Mouse (Mus musculus): ENCODE measurements at regions not wholly inside any gene's neighbourhood (a gene's known extent, or its start where the extent isn't known, plus 50 kb on each side); places are given as distances from the start of the nearest gene placed in this dataset.

- H3K9ac ChIP-seq (ENCODE audit: insufficient read depth, low read depth, low read length, poor library complexity, severe bottlenecking), result no peak overlapping the region
- in situ Hi-C loops (cut with MboI; ENCODE audit: low sequenced_read_pairs in 2 of 2, unreplicated experiment in 2 of 2), result no loop called here
- H3K4me3 ChIP-seq (ENCODE audit: insufficient read depth in 1 of 2, low read depth in 1 of 2, low read length in 2 of 2, poor library complexity in 1 of 2, severe bottlenecking in 1 of 2), result no peak overlapping the region
- no peak for DNase-seq (ENCODE audit: low read depth, low spot score)
- TF ChIP-seq ZC3H11A (IDR thresholded peaks at IDR 0.05; ENCODE audit: borderline replicate concordance, low read depth, low read length) (no peak), HCFC1 (IDR thresholded peaks at IDR 0.05; ENCODE audit: borderline replicate concordance, insufficient read depth, low read length) (no peak), MAFK (IDR thresholded peaks at IDR 0.05; ENCODE audit: insufficient read depth, low read depth, low read length) (no peak), ZNF384 (IDR thresholded peaks at IDR 0.05; ENCODE audit: low read depth, low read length) (no peak), CHD2 (IDR thresholded peaks at IDR 0.05; ENCODE audit: low read depth, low read length) (no peak)
- H3K9me3 ChIP-seq (ENCODE audit: control insufficient read depth, insufficient read depth, low read depth, low read length), result no peaks in the 10 kb centered on the region
- no peak overlapping the region for H3K27ac ChIP-seq (ENCODE audit: insufficient read depth, low read depth, low read length, poor library complexity, severe bottlenecking)
- no peaks in the 10 kb centered on the region for H3K36me3 ChIP-seq (ENCODE audit: control insufficient read depth, insufficient read depth, low read length, poor library complexity, severe bottlenecking)
- H3K4me1 ChIP-seq (ENCODE audit: control insufficient read depth in 2 of 2, insufficient read depth in 2 of 2, low read length in 2 of 2, poor library complexity in 1 of 2), result no peaks in the 10 kb centered on the region
Observed at GRCm38 (mm10) chr10:12175141-12175540, 694.0 kb downstream of the Utrn start.

GRCm38 (mm10) chr10:12177482-12177881, 691.7 kb downstream of the Utrn start:
- H3K27ac ChIP-seq (ENCODE audit: insufficient read depth, low read depth, low read length, poor library complexity, severe bottlenecking), result no peak overlapping the region
- no peak for TF ChIP-seq CHD2 (IDR thresholded peaks at IDR 0.05; ENCODE audit: low read depth, low read length)
- TF ChIP-seq HCFC1 (IDR thresholded peaks at IDR 0.05; ENCODE audit: borderline replicate concordance, insufficient read depth, low read length), result no peak
- TF ChIP-seq ZC3H11A (IDR thresholded peaks at IDR 0.05; ENCODE audit: borderline replicate concordance, low read depth, low read length), result no peak
- TF ChIP-seq ZNF384 (IDR thresholded peaks at IDR 0.05; ENCODE audit: low read depth, low read length), result no peak
- H3K9ac ChIP-seq (ENCODE audit: insufficient read depth, low read depth, low read length, poor library complexity, severe bottlenecking), result no peak overlapping the region
- H3K4me3 ChIP-seq (ENCODE audit: insufficient read depth in 1 of 2, low read depth in 1 of 2, low read length in 2 of 2, poor library complexity in 1 of 2, severe bottlenecking in 1 of 2), result no peak overlapping the region
- no peaks in the 10 kb centered on the region for H3K4me1 ChIP-seq (ENCODE audit: control insufficient read depth in 2 of 2, insufficient read depth in 2 of 2, low read length in 2 of 2, poor library complexity in 1 of 2)
- DNase-seq (ENCODE audit: low read depth, low spot score), result no peak
- in situ Hi-C loops (cut with MboI; ENCODE audit: low sequenced_read_pairs in 2 of 2, unreplicated experiment in 2 of 2), result no loop called here
- H3K9me3 ChIP-seq (ENCODE audit: control insufficient read depth, insufficient read depth, low read depth, low read length), result no peaks in the 10 kb centered on the region
- no peaks in the 10 kb centered on the region for H3K36me3 ChIP-seq (ENCODE audit: control insufficient read depth, insufficient read depth, low read length, poor library complexity, severe bottlenecking)

GRCm38 (mm10) chr10:12180965-12181364, 688.2 kb downstream of the Utrn start:
- no peak for DNase-seq (ENCODE audit: low read depth, low spot score)
- H3K9me3 ChIP-seq (ENCODE audit: control insufficient read depth, insufficient read depth, low read depth, low read length), result no peaks in the 10 kb centered on the region
- H3K4me3 ChIP-seq (ENCODE audit: insufficient read depth in 1 of 2, low read depth in 1 of 2, low read length in 2 of 2, poor library complexity in 1 of 2, severe bottlenecking in 1 of 2), result no peak overlapping the region
- TF ChIP-seq ZC3H11A (IDR thresholded peaks at IDR 0.05; ENCODE audit: borderline replicate concordance, low read depth, low read length) (no peak), HCFC1 (IDR thresholded peaks at IDR 0.05; ENCODE audit: borderline replicate concordance, insufficient read depth, low read length) (no peak), MAFK (IDR thresholded peaks at IDR 0.05; ENCODE audit: insufficient read depth, low read depth, low read length) (no peak), CHD2 (IDR thresholded peaks at IDR 0.05; ENCODE audit: low read depth, low read length) (no peak), ZNF384 (IDR thresholded peaks at IDR 0.05; ENCODE audit: low read depth, low read length) (no peak)
- H3K4me1 ChIP-seq (ENCODE audit: control insufficient read depth in 2 of 2, insufficient read depth in 2 of 2, low read length in 2 of 2, poor library complexity in 1 of 2), result no peaks in the 10 kb centered on the region
- no peak overlapping the region for H3K27ac ChIP-seq (ENCODE audit: insufficient read depth, low read depth, low read length, poor library complexity, severe bottlenecking)
- in situ Hi-C loops (cut with MboI; ENCODE audit: low sequenced_read_pairs in 2 of 2, unreplicated experiment in 2 of 2), result no loop called here
- H3K36me3 ChIP-seq (ENCODE audit: control insufficient read depth, insufficient read depth, low read length, poor library complexity, severe bottlenecking), result no peaks in the 10 kb centered on the region
- H3K9ac ChIP-seq (ENCODE audit: insufficient read depth, low read depth, low read length, poor library complexity, severe bottlenecking), result no peak overlapping the region

- H3K4me1 ChIP-seq (ENCODE audit: control insufficient read depth in 2 of 2, insufficient read depth in 2 of 2, low read length in 2 of 2, poor library complexity in 1 of 2), result no peaks in the 10 kb centered on the region
- no peak overlapping the region for H3K27ac ChIP-seq (ENCODE audit: insufficient read depth, low read depth, low read length, poor library complexity, severe bottlenecking)
- no peaks in the 10 kb centered on the region for H3K36me3 ChIP-seq (ENCODE audit: control insufficient read depth, insufficient read depth, low read length, poor library complexity, severe bottlenecking)
- no peak overlapping the region for H3K9ac ChIP-seq (ENCODE audit: insufficient read depth, low read depth, low read length, poor library complexity, severe bottlenecking)
- H3K4me3 ChIP-seq (ENCODE audit: insufficient read depth in 1 of 2, low read depth in 1 of 2, low read length in 2 of 2, poor library complexity in 1 of 2, severe bottlenecking in 1 of 2), result no peak overlapping the region
- no peaks in the 10 kb centered on the region for H3K9me3 ChIP-seq (ENCODE audit: control insufficient read depth, insufficient read depth, low read depth, low read length)
- in situ Hi-C loops (cut with MboI; ENCODE audit: low sequenced_read_pairs in 2 of 2, unreplicated experiment in 2 of 2), result no loop called here
- no peak for DNase-seq (ENCODE audit: low read depth, low spot score)
- TF ChIP-seq HCFC1 (IDR thresholded peaks at IDR 0.05; ENCODE audit: borderline replicate concordance, insufficient read depth, low read length), result no peak
- no peak for TF ChIP-seq ZNF384 (IDR thresholded peaks at IDR 0.05; ENCODE audit: low read depth, low read length)
- TF ChIP-seq MAFK (IDR thresholded peaks at IDR 0.05; ENCODE audit: insufficient read depth, low read depth, low read length), result no peak
- no peak for TF ChIP-seq CHD2 (IDR thresholded peaks at IDR 0.05; ENCODE audit: low read depth, low read length)
- TF ChIP-seq ZC3H11A (IDR thresholded peaks at IDR 0.05; ENCODE audit: borderline replicate concordance, low read depth, low read length), result no peak
Observed at GRCm38 (mm10) chr10:12186918-12187639, 682.1 kb downstream of the Utrn start.

Measured in ES-E14 (cell line).